Mouse (Mus musculus): Measurements from ENCODE around the gene Adap1. TPM values are rescaled to one million over a fixed set of nuclear protein-coding genes. Genes with fewer than 3 reads are reported as not detected.

Adap1 gene
- polyA plus RNA-seq, 1 experiment from 2014 or later = 4.1 TPM

DNA sequence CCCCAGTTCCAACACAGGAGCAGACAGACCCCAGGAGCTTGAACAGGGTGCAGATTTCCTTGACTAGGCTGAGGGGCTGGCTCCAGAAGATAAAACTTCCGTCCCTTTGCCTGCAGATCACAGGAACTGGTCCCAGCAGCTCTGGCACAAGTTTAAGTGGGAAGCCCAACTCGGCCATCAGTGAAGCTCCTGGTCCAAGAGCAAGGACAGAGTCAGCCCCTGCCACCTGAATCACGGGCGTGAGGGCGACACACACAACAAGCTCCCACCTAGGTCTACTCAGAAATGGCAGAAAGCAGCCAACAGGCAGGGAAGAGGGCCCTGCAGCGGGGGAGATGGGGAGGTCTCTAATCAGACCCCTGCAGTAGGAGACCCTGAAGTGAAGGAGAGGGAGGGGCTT, 44.9 kb upstream of the Adap1 start:
- Histone ChIP-seq H3K4me1 (ENCODE audit: insufficient read depth, low read depth, low read length) (peaks cover 12% of the 10 kb centered on the region), H3K4me2 (replicated peaks; ENCODE audit: low read depth, low read length) (peak overlapping the region; percentile 85; the same call in 1 of the 2 replicates), H3K27ac (ENCODE audit: low read length) (no peak overlapping the region), H3K9ac (replicated peaks; ENCODE audit: low read depth) (no peak overlapping the region), H3K4me3 (ENCODE audit: low read depth, low read length) (no peak overlapping the region), H3K9me3 (ENCODE audit: low read length) (no peaks in the 10 kb centered on the region), H3K27me3 (replicated peaks; ENCODE audit: insufficient read depth, low read length) (no peaks in the 10 kb centered on the region), H3K36me3 (ENCODE audit: insufficient read depth, low read length) (no peaks in the 10 kb centered on the region)
- TF ChIP-seq CTCF (IDR thresholded peaks at IDR 0.05) (no peak), EP300 (IDR thresholded peaks at IDR 0.05) (no peak)
- DNase-seq (ENCODE audit: low spot score) = no peak
- WGBS = 78% methylated on average over 6 of the region's 6 CpGs
- no peak for ATAC-seq

- Histone ChIP-seq H3K9me3 (ENCODE audit: low read length) (no peaks in the 10 kb centered on the region), H3K27me3 (replicated peaks; ENCODE audit: insufficient read depth, low read length) (no peaks in the 10 kb centered on the region), H3K4me3 (ENCODE audit: low read depth, low read length) (no peak overlapping the region), H3K27ac (ENCODE audit: low read length) (no peak overlapping the region), H3K9ac (replicated peaks; ENCODE audit: low read depth) (no peak overlapping the region), H3K4me1 (ENCODE audit: insufficient read depth, low read depth, low read length) (peaks cover 21% of the 10 kb centered on the region), H3K36me3 (ENCODE audit: insufficient read depth, low read length) (no peaks in the 10 kb centered on the region), H3K4me2 (replicated peaks; ENCODE audit: low read depth, low read length) (no peak overlapping the region)
- 80% methylated on average over 11 of the region's 11 CpGs for WGBS
- ATAC-seq (no peak), DNase-seq (ENCODE audit: low spot score) (no peak)
- TF ChIP-seq CTCF (IDR thresholded peaks at IDR 0.05) = no peak
- TF ChIP-seq EP300 (IDR thresholded peaks at IDR 0.05) = no peak
These were observed 43.4 kb upstream of the Adap1 start for GRCm38 (mm10) chr5:139368638-139369320.

DNA sequence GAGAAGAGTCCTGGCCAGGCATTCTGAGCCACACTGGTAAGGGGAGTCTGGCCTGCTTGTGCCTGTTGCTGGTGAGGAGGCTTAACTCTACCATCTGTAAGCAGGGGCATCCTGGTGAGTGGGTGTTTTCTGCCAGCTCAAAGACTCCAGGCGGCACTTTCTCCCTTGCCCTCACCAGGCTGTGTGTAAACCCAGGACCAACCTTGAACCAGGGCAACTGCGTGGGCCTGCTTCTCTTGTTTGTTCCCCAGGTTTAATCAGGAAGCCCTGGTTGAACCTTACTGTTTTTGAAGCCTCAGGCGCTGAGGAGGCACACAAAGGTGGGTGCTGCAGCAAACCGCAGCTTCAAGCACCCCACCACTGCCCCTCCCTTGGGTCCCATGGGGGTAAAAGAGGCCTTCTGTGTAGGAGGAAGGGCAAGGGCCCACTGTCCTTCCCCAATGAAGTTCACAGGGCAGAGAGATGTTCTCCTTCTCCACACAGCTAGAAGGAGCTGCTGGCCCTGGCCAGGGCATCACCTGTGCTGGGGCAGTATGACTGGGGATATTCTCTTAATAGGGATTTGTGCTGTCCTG, 42.5 kb upstream of the Adap1 start:
- peaks cover 21% of the 10 kb centered on the region for H3K4me1 ChIP-seq (ENCODE audit: insufficient read depth, low read depth, low read length)
- no peaks in the 10 kb centered on the region for H3K9me3 ChIP-seq (ENCODE audit: low read length)
- H3K4me2 ChIP-seq (replicated peaks; ENCODE audit: low read depth, low read length) = no peak overlapping the region
- H3K4me3 ChIP-seq (ENCODE audit: low read depth, low read length) = no peak overlapping the region
- no peak overlapping the region for H3K27ac ChIP-seq (ENCODE audit: low read length)
- no peak for TF ChIP-seq CTCF (IDR thresholded peaks at IDR 0.05)
- TF ChIP-seq EP300 (IDR thresholded peaks at IDR 0.05) = no peak
- no peaks in the 10 kb centered on the region for H3K27me3 ChIP-seq (replicated peaks; ENCODE audit: insufficient read depth, low read length)
- DNase-seq (ENCODE audit: low spot score) = no peak
- H3K9ac ChIP-seq (replicated peaks; ENCODE audit: low read depth) = no peak overlapping the region
- ATAC-seq = no peak
- no peaks in the 10 kb centered on the region for H3K36me3 ChIP-seq (ENCODE audit: insufficient read depth, low read length)
- WGBS = 77% methylated on average over 4 of the region's 4 CpGs

DNA sequence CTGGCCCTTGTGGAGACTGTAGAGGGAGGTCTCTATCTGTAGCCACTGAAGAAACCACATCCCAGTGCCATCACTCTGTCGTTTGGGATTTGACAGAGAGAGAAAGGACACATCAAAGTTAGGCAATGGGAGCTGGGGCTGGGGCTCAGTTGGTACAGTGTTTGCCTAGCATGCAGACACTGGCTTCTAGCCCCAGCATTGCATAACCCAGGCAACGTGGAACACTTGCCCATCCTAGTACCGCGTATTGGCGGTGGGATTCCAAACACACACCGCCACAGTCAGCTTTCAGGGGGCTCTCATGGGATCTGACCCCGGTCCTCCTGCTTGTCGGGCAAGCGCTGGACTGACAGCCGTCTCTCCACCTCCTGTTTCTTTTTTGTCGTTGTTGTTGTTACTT, 41.1 kb upstream of the Adap1 start:
- ATAC-seq = no peak

GRCm38 (mm10) chr5:139365827-139366226, 40.4 kb upstream of the Adap1 start:
- Histone ChIP-seq H3K4me2 (replicated peaks; ENCODE audit: low read depth, low read length) (no peak overlapping the region), H3K9ac (replicated peaks; ENCODE audit: low read depth) (no peak overlapping the region), H3K4me3 (ENCODE audit: low read depth, low read length) (no peak overlapping the region), H3K27me3 (replicated peaks; ENCODE audit: insufficient read depth, low read length) (no peaks in the 10 kb centered on the region), H3K36me3 (ENCODE audit: insufficient read depth, low read length) (no peaks in the 10 kb centered on the region), H3K27ac (ENCODE audit: low read length) (no peak overlapping the region), H3K9me3 (ENCODE audit: low read length) (no peaks in the 10 kb centered on the region), H3K4me1 (ENCODE audit: insufficient read depth, low read depth, low read length) (peaks cover 9% of the 10 kb centered on the region; the same call in 1 of the 2 replicates)
- WGBS = 50% methylated on average over 1 of the region's 1 CpGs
- TF ChIP-seq EP300 (IDR thresholded peaks at IDR 0.05) = no peak
- no peak for TF ChIP-seq CTCF (IDR thresholded peaks at IDR 0.05)
- ATAC-seq = no peak
- peak; percentile 40 for DNase-seq (ENCODE audit: low spot score)

More for the DNA sequence above, 41.1 kb upstream of the Adap1 start:
- Histone ChIP-seq H3K36me3 (ENCODE audit: insufficient read depth, low read length) (no peaks in the 10 kb centered on the region), H3K4me1 (ENCODE audit: insufficient read depth, low read depth, low read length) (peaks cover 14% of the 10 kb centered on the region; the same call in 1 of the 2 replicates), H3K9me3 (ENCODE audit: low read length) (no peaks in the 10 kb centered on the region), H3K27me3 (replicated peaks; ENCODE audit: insufficient read depth, low read length) (no peaks in the 10 kb centered on the region), H3K4me3 (ENCODE audit: low read depth, low read length) (no peak overlapping the region), H3K9ac (replicated peaks; ENCODE audit: low read depth) (no peak overlapping the region), H3K4me2 (replicated peaks; ENCODE audit: low read depth, low read length) (no peak overlapping the region), H3K27ac (ENCODE audit: low read length) (no peak overlapping the region)
- no peak for DNase-seq (ENCODE audit: low spot score)
- TF ChIP-seq EP300 (IDR thresholded peaks at IDR 0.05) (no peak), CTCF (IDR thresholded peaks at IDR 0.05) (no peak)
- WGBS = 60% methylated on average over 11 of the region's 11 CpGs

DNA sequence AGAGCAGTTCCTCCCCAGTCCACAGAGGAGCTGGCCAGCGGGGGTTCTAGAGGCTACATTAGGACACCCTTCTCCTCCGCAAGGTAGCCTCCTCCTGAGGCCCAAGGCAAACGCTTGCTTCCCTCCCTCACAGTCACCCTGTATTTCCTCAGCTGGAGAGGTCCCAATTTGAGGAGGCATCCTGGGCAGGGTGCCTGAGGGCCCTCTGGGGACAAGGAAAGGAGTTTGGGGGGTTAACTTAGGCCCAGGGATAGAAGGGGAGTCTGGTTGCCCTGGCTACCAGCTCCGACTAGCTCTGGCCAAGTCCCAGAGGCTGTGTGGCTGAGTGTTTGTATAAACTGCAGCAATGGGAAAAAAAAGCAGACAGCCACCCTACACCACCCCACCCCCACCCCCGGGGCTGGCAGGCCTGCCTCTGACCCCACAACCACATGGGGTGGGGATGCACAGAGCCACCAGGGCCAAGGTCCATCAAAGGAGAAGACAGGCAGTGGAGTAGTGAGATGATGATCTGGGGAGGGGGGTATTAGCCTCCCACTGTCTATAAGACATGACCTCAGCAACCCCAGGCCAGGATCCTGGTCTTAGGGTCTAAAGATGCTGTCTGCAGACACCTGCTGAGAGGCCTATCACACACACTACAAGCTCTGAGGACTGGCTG, 39.6 kb upstream of the Adap1 start:
- 19% methylated on average over 5 of the region's 5 CpGs for WGBS
- peaks cover 9% of the 10 kb centered on the region; the same call in 1 of the 2 replicates for H3K4me1 ChIP-seq (ENCODE audit: insufficient read depth, low read depth, low read length)
- DNase-seq (ENCODE audit: low spot score) (peak; percentile 56), ATAC-seq (peak; percentile 39)
- peak overlapping the region; percentile 33; the same call in 1 of the 2 replicates for H3K4me2 ChIP-seq (replicated peaks; ENCODE audit: low read depth, low read length)
- H3K9ac ChIP-seq (replicated peaks; ENCODE audit: low read depth) = no peak overlapping the region
- no peak for TF ChIP-seq EP300 (IDR thresholded peaks at IDR 0.05)
- TF ChIP-seq CTCF (IDR thresholded peaks at IDR 0.05) = no peak
- no peaks in the 10 kb centered on the region for H3K27me3 ChIP-seq (replicated peaks; ENCODE audit: insufficient read depth, low read length)
- peak overlapping the region; percentile 86 for H3K27ac ChIP-seq (ENCODE audit: low read length)
- no peaks in the 10 kb centered on the region for H3K9me3 ChIP-seq (ENCODE audit: low read length)
- H3K4me3 ChIP-seq (ENCODE audit: low read depth, low read length) = no peak overlapping the region
- no peaks in the 10 kb centered on the region for H3K36me3 ChIP-seq (ENCODE audit: insufficient read depth, low read length)
